Mouse (Mus musculus) midbrain, postnatal 0 days (tissue): ENCODE results near the gene Wrap73. TPM values are rescaled to one million over a fixed set of nuclear protein-coding genes. Genes with fewer than 3 reads are reported as not detected.

Source experiments
- ATAC-seq: fragments of 200-750 bp; cut with Nextera tagmentation; 2 replicates; pipeline ENCODE4 v1.8.0; 2017; ENCODE audit warnings: moderate number of reproducible peaks, mild to moderate bottlenecking, moderate TSS enrichment, moderate library complexity; ENCODE audit not compliant: low FRiP score
- DNase-seq: peaks from one replicate; pipeline ENCODE4 v3.0.0-alpha.2; 2015; ENCODE audit warnings: low spot score
- H3K27ac ChIP-seq: fragments of 300-500 bp; sonication (generic); 2 replicates; pipeline ENCODE4 v1.5.1; 2014; ENCODE audit warnings: low read depth, mild to moderate bottlenecking, low read length, mixed read lengths
- H3K27me3 ChIP-seq: fragments of 300-500 bp; sonication (generic); 2 replicates; pipeline ENCODE4 v1.6.1; 2014; ENCODE audit warnings: low read length, control low read depth, mixed read lengths; ENCODE audit not compliant: insufficient read depth
- H3K36me3 ChIP-seq: fragments of 300-500 bp; sonication (generic); 2 replicates; pipeline ENCODE4 v1.6.1; 2014; ENCODE audit warnings: low read length, control low read depth, mixed read lengths; ENCODE audit not compliant: insufficient read depth
- H3K4me1 ChIP-seq: fragments of 300-500 bp; sonication (generic); 2 replicates; pipeline ENCODE4 v1.6.1; 2014; ENCODE audit warnings: mild to moderate bottlenecking, control low read depth, antibody characterized with exemption, low read length, mixed read lengths; ENCODE audit not compliant: insufficient read depth
- H3K4me2 ChIP-seq: fragments of 300-500 bp; sonication (generic); 2 replicates; pipeline ENCODE4 v1.6.1; 2014; ENCODE audit warnings: low read depth, mild to moderate bottlenecking, low read length, mixed read lengths; ENCODE audit not compliant: poor library complexity, severe bottlenecking
- H3K4me3 ChIP-seq: fragments of 300-500 bp; sonication (generic); 2 replicates; pipeline ENCODE4 v1.5.1; 2014; ENCODE audit warnings: low read depth, mild to moderate bottlenecking, low read length, moderate library complexity
- H3K9ac ChIP-seq: fragments of 300-500 bp; sonication (generic); replicated peaks from 2 replicates; pipeline ENCODE4 v1.6.1; 2014; ENCODE audit warnings: mild to moderate bottlenecking, low read length, moderate library complexity, mixed read lengths; ENCODE audit not compliant: poor library complexity, severe bottlenecking
- H3K9me3 ChIP-seq: fragments of 300-500 bp; sonication (generic); 2 replicates; pipeline ENCODE4 v1.6.1; 2016; ENCODE audit warnings: low read length, control low read depth
- CTCF ChIP-seq: IDR thresholded peaks from 2 replicates; pipeline ENCODE4 v1.5.1; 2016; ENCODE audit warnings: antibody characterized with exemption, mild to moderate bottlenecking
- WGBS: fragments of 180-500 bp; shearing (Covaris S2); extraction: QIAGEN DNeasy Blood & Tissue Kit; methylation state at CpG from one replicate; pipeline ENCODE4 v1.1.7; 2014; 5-methylcytosine and 5-hydroxymethylcytosine counted together
- polyA plus RNA-seq: library from polyadenylated mRNA; unstranded; fragments of >200 nt; fragmentation: Nextera tagmentation; extraction: Ambion mirVana; gene quantifications from 2 replicates; pipeline ENCODE4 v1.2.1, GENCODE M21; 2015
- total RNA-seq: library from RNA; depleted of rRNA; stranded (reverse); fragments of >200 nt; gene quantifications from 2 replicates; pipeline ENCODE4 v1.2.3, GENCODE M21; 2014

Gene Wrap73
- total and polyA plus RNA-seq, 2 experiments from 2014 or later, result 34.7 to 46.8 TPM

DNA sequence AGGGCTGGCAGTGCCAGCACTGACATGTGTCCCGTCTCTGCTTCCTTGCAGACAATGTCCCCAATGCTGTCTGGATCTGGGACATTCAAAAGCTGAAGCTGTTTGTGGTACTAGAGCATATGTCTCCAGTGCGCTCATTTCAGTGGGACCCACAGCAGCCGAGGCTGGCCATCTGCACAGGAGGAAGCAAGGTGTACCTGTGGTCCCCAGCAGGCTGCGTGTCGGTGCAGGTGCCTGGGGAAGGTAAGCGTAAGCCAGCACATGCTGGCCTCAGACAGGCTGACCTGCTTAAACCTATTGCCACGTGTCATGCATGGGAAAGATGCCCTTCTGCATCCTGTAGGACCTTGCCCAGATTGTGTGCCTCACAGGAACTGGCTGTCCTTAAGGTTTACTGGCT, 13.9 kb downstream of the Wrap73 start:
- H3K9ac ChIP-seq, result no peak overlapping the region
- DNase-seq (no peak), ATAC-seq (no peak)
- no peak overlapping the region for H3K4me2 ChIP-seq
- peaks cover 51% of the 10 kb centered on the region for H3K36me3 ChIP-seq
- H3K27ac ChIP-seq, result no peak overlapping the region
- 79% methylated on average over 7 of the region's 7 CpGs for WGBS
- H3K9me3 ChIP-seq, result no peaks in the 10 kb centered on the region
- H3K4me1 ChIP-seq, result 0 out of 2 replicates have a peak, but pooled peaks cover 4% of the 10 kb centered on the region
- H3K4me3 ChIP-seq, result no peak overlapping the region
- no peaks in the 10 kb centered on the region for H3K27me3 ChIP-seq
- no peak for TF ChIP-seq CTCF

DNA sequence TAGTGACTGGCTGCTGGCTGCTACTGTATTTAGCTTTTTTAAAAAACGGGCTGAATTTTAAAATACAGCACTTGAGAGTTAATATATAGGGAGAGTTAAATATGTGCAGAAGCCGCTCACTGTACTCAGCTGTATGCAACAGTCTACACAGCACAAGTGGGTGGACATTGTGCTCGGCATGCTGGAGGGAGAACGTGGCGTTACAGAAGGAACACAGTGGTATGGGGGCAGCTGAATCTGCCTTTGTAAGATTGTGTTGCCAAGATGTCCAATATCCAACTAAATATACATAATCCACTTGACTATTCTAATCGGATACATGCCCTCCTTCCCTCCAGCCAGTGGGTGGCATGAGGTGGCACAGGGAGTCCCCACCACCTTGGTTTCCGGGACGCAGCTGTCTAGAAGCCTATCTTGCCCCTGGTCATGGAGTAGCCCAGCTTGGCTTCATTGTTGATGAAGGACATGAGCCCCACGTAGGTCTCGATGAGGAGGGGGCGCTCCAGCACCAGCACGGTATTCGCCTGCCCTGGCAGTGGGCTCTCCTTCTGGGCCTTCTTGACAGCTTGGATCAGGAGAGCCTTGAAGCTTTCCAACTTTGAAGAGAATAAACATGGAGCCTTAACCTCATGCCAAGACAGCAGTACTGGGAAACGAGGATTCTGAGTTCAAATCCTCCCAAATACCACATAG, 15.9 kb downstream of the Wrap73 start:
- Histone ChIP-seq H3K27ac (no peak overlapping the region), H3K4me2 (no peak overlapping the region), H3K9ac (no peak overlapping the region), H3K27me3 (no peaks in the 10 kb centered on the region), H3K9me3 (no peaks in the 10 kb centered on the region), H3K4me1 (0 out of 2 replicates have a peak, but pooled peaks cover 4% of the 10 kb centered on the region), H3K36me3 (peaks cover 31% of the 10 kb centered on the region), H3K4me3 (no peak overlapping the region)
- DNase-seq, result no peak
- no peak for ATAC-seq
- 93% methylated on average over 14 of the region's 14 CpGs for WGBS
- TF ChIP-seq CTCF, result no peak; the same call in 1 of the 2 replicates

DNA sequence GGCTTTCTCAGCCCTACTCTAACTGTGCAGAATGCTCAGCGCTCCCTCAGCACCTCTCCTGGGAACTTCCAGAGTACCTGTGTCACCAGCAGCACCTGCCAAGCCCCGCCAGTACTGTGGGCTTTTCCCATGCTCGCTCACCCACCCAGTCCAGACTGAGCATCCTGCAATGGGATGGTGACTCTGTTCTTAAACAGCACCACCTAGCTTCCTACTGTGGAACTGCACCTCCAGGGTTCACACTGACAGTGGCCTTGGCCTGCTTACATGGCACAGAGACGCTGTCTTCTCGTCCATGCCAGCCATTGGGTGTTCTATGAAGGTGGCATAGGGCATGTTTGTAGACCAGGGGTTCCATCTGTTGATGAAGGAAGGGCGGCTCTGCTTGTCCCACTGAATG, 16.8 kb downstream of the Wrap73 start:
- Histone ChIP-seq H3K4me2 (peak overlapping the region; percentile 75), H3K4me1 (0 out of 2 replicates have a peak, but pooled peaks cover 4% of the 10 kb centered on the region), H3K36me3 (peaks cover 31% of the 10 kb centered on the region), H3K9ac (no peak overlapping the region), H3K9me3 (no peaks in the 10 kb centered on the region), H3K4me3 (peak overlapping the region; percentile 82; the same call in 1 of the 2 replicates), H3K27ac (no peak overlapping the region), H3K27me3 (no peaks in the 10 kb centered on the region)
- TF ChIP-seq CTCF, result peak; percentile 97
- 18% methylated on average over 6 of the region's 6 CpGs for WGBS
- DNase-seq, result peak; percentile 87
- ATAC-seq, result no peak; the same call in 1 of the 2 replicates

DNA sequence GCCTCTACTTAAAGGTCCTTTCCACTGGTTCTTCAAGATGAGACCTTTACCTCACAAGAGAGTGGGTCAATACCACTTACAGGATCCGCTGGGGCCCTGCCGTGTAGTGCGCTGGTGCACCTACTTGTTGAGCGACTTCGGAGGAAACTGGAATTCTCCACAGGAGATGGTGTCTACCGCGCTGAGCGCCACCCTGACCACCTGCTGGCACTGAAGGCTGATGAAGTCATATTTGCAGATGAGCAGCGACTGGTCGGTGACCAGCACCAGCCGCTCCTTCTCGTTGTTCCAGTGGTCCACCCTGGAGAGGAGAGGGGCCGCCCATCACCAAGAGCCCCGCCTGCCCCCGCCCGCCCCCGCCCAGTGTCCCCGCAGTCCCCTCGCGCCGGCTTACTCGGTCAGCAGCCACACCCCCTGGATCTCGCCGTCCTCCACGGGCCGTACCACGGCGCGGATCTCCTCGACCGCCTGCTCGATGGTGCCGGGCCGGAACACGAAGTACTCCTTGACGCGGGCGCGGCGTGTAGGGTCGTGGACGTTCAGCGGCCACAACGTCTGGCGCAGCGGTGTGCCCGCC, 17.9 kb downstream of the Wrap73 start:
- H3K36me3 ChIP-seq, result peaks cover 26% of the 10 kb centered on the region
- H3K4me2 ChIP-seq, result peak overlapping the region; percentile 75
- peak overlapping the region; percentile 79 for H3K9ac ChIP-seq
- ATAC-seq, result peak; percentile 52
- no peaks in the 10 kb centered on the region for H3K27me3 ChIP-seq
- 1% methylated on average over 38 of the region's 47 CpGs for WGBS
- TF ChIP-seq CTCF, result no peak
- peak; percentile 46 for DNase-seq
- H3K4me3 ChIP-seq, result peak overlapping the region; percentile 82
- H3K4me1 ChIP-seq, result 0 out of 2 replicates have a peak, but pooled peaks cover 4% of the 10 kb centered on the region
- H3K9me3 ChIP-seq, result no peaks in the 10 kb centered on the region
- peak overlapping the region; percentile 77 for H3K27ac ChIP-seq

DNA sequence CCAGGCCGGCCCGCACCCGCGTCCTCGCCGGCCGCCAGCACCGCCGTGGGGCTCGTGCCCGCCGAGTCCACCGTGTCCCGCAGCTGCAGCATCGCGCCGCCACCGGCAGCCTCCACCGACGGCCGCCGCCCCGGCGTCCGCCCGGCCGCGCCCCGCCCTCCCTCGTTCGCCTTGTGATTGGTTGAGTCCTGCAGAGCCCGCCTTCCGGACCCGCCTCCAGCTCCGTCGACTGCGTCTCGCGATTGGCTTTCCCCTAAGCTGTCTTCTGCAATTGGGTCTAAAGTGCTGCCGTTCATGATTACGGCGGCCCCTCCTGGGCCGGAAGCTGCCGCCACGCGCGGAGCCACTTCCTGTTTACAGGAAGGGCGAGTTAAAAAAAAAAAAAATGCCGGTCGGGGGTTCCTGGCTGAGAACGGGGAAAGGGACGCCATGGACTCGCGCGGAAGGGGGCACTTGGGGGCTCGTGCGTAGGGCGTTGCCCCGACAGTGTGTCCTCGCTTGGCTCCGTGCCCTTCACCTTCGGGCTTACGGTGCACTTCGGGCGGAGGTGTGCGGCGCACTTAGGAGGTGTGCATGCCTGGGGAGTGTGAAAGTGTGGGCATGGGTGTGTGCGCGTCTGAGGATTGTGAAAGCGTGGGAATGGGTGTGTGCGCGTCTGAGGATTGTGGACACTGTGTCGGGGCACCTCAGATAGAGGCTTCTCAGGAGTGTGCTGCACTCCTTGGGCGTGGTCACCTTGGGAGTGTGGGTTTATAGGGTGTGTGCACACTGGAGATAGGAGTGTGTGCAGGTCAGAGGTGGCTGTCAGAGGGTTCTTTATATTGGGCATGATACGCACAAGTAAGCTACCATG, 18.6 kb downstream of the Wrap73 start, which contains the start of gene Tprgl:
Gene Tprgl (minus strand): TSS at position 129 of the 853 bp plus-strand sequence.
- peak within 1 kb of the TSS; percentile 77 for H3K27ac ChIP-seq
- peak within 1 kb of the TSS; percentile 96 for H3K4me2 ChIP-seq
- WGBS, result 2% methylated on average over 71 of the region's 75 CpGs
- H3K4me1 ChIP-seq, result 0 out of 2 replicates have a peak, but pooled peaks cover 4% of the 10 kb centered on the region
- DNase-seq, result peak; percentile 98
- peak; percentile 95 for ATAC-seq
- peaks cover 22% of the 10 kb centered on the region for H3K36me3 ChIP-seq
- H3K4me3 ChIP-seq, result peak within 1 kb of the TSS; percentile 82
- H3K9ac ChIP-seq, result peak within 1 kb of the TSS; percentile 79
- no peaks in the 10 kb centered on the region for H3K27me3 ChIP-seq
- TF ChIP-seq CTCF, result no peak
- H3K9me3 ChIP-seq, result no peaks in the 10 kb centered on the region
